Mouse (Mus musculus) embryonic facial prominence, embryonic 11.5 days (tissue): ENCODE results near the gene Myzap. TPM values are rescaled to one million over a fixed set of nuclear protein-coding genes. Genes with fewer than 3 reads are reported as not detected.
"Not testable (repeated sequence)": the region's sequence is repeated elsewhere in the genome, so short reads cannot be mapped to it uniquely, and the experiment has no call there.

Experiments used
- ATAC-seq: fragments of 200-750 bp; cut with Nextera tagmentation; replicated peaks from 2 replicates; pipeline ENCODE4 v1.8.0; 2017; ENCODE audit warnings: low read depth; ENCODE audit not compliant: insufficient number of reproducible peaks, low FRiP score, low TSS enrichment
- DNase-seq: peaks from one replicate; pipeline ENCODE4 v3.0.0-alpha.2; 2015; ENCODE audit warnings: low spot score
- H3K27ac ChIP-seq: fragments of 300-500 bp; sonication (generic); replicated peaks from 2 replicates; pipeline ENCODE4 v1.5.1; 2014; ENCODE audit warnings: mild to moderate bottlenecking, low read depth, low read length, control low read depth
- H3K27me3 ChIP-seq: fragments of 300-500 bp; sonication (generic); 2 replicates; pipeline ENCODE4 v1.6.1; 2014; ENCODE audit warnings: mild to moderate bottlenecking, low read length, moderate library complexity, mixed read lengths; ENCODE audit not compliant: control insufficient read depth, insufficient read depth
- H3K36me3 ChIP-seq: fragments of 300-500 bp; sonication (generic); replicated peaks from 2 replicates; pipeline ENCODE4 v1.6.1; 2014; ENCODE audit warnings: low read depth, mild to moderate bottlenecking, low read length, moderate library complexity, mixed read lengths; ENCODE audit not compliant: control insufficient read depth, insufficient read depth
- H3K4me1 ChIP-seq: fragments of 300-500 bp; sonication (generic); 2 replicates; pipeline ENCODE4 v1.6.1; 2014; ENCODE audit warnings: low read length, mixed read lengths; ENCODE audit not compliant: control insufficient read depth, insufficient read depth
- H3K4me2 ChIP-seq: fragments of 300-500 bp; sonication (generic); 2 replicates; pipeline ENCODE4 v1.6.1; 2014; ENCODE audit warnings: low read depth, mild to moderate bottlenecking, control low read depth, low read length, moderate library complexity
- H3K4me3 ChIP-seq: fragments of 300-500 bp; sonication (generic); 2 replicates; pipeline ENCODE4 v1.5.1; 2014; ENCODE audit warnings: low read depth, low read length, control low read depth
- H3K9ac ChIP-seq: fragments of 300-500 bp; sonication (generic); replicated peaks from 2 replicates; pipeline ENCODE4 v1.6.1; 2014; ENCODE audit warnings: mild to moderate bottlenecking, control low read depth, low read length
- H3K9me3 ChIP-seq: fragments of 300-500 bp; sonication (generic); replicated peaks from 2 replicates; pipeline ENCODE4 v1.6.1; 2016; ENCODE audit warnings: mild to moderate bottlenecking, low read length, inconsistent platforms, mixed read lengths; ENCODE audit not compliant: control insufficient read depth
- WGBS: fragments of 180-500 bp; shearing (Covaris S2); extraction: QIAGEN DNeasy Blood & Tissue Kit; methylation state at CpG from one replicate; pipeline ENCODE4 v1.1.7; 2014; 5-methylcytosine and 5-hydroxymethylcytosine counted together
- polyA plus RNA-seq: library from polyadenylated mRNA; unstranded; fragments of >200 nt; fragmentation: Nextera tagmentation; extraction: Ambion mirVana; gene quantifications from 2 replicates; pipeline ENCODE4 v1.2.1, GENCODE M21; 2014

The Myzap gene
- polyA plus RNA-seq, 1 experiment from 2014 or later = 8.5 TPM

DNA sequence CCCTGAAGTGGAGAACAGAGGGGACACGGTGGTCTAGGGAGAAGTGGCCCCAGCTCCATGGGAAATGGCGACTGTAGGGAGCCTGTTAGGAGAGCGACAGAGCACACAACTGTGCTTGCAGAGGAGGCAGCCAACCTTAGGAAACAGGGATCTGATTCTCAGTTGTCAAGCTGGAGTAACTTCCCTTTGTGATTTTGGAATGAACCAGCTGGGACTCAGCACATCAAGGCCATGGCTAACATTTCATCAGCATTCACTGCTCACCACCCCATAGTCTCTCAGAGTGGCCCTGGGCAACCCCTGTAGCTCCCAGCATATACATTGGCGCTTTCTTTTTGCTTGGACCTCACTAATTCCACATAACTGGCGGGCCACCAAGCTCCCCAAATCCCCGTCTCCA, 33.8 kb upstream of the Myzap start:
- WGBS = 85% methylated on average over 6 of the region's 6 CpGs
- no peak for DNase-seq
- no peak overlapping the region for H3K27ac ChIP-seq

DNA sequence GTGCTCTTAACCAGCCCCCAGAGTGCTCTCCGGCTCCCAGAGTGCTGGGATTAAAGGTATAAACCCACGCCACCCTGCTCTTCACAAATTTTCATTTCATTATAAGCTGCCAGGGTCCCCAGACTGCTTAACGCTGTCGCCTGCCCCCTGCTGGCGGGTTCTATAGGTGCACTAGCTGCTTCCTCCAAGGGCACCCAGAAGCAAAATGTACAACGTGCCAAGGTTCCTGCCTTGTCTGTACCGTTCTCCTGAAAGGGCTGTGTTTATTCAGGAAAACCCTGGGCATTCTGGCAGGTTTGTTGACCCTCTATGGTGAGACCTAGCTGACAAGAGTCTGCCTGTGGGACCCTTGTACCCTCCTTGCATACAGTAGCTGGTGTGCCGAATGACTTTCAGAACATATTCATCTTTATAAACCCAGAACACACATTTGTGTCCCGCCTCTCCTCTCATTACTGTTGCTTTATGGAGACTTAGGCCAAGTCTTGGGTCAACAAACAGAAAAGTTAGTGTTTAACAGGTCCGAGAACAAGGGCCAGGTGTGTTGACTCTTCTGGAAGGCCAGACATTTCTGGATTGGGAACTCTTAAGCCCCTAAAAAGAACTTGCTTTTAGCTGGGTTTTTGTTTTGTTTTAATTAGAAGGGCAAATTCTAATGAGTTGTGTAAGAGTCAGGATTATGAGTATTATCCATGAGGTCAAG, 32.8 kb upstream of the Myzap start:
- peak; percentile 69 for DNase-seq
- Histone ChIP-seq H3K9ac (no peak overlapping the region), H3K36me3 (no peaks in the 10 kb centered on the region), H3K9me3 (no peaks in the 10 kb centered on the region), H3K4me1 (no peaks in the 10 kb centered on the region), H3K4me3 (no peak overlapping the region), H3K4me2 (no peak overlapping the region), H3K27ac (no peak overlapping the region), H3K27me3 (no peaks in the 10 kb centered on the region)
- 34% methylated on average over 10 of the region's 10 CpGs for WGBS
- no peak for ATAC-seq

More for the DNA sequence above, 33.8 kb upstream of the Myzap start:
- Histone ChIP-seq H3K4me3 (no peak overlapping the region), H3K9ac (no peak overlapping the region), H3K27me3 (no peaks in the 10 kb centered on the region), H3K9me3 (no peaks in the 10 kb centered on the region), H3K36me3 (no peaks in the 10 kb centered on the region), H3K4me2 (no peak overlapping the region), H3K4me1 (no peaks in the 10 kb centered on the region)
- ATAC-seq = no peak

DNA sequence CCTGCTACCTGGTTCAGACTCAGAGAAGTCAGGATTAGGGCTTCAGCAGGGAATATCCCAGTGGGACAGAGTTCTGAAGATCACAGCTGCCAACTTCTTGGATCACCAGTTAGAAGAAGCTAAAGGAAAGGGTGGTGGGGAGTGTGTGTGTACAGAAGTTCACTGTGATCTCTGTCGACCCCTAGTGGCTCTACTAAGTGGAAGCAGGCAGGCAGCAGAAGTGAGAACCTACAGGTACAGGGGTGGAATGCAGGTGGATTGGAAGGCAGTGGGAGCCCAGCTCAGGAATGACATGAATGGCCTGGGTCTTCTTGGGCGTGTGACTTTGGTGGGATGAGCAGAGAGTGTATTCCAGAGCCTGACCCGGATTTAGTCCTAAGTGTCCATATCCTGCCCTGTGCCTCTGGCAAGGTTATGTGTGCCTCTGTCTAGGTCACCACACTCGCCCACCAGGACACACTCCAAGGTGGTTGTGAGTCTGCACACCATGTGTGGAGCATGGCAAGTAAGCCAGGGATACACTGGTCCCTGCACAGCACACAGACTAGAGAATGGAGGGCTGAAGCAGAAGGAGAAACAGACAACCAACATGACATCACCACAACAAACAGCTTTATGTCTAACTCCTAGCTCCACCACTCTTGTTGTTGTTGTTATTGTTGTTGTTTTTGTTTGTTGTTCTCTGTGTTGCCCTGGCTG, 31.9 kb upstream of the Myzap start:
- DNase-seq = peak; percentile 75
- H3K27me3 ChIP-seq = no peaks in the 10 kb centered on the region
- no peak overlapping the region for H3K27ac ChIP-seq
- no peaks in the 10 kb centered on the region for H3K9me3 ChIP-seq
- no peak overlapping the region for H3K4me2 ChIP-seq
- ATAC-seq = peak; percentile 52; the same call in 1 of the 2 replicates
- no peaks in the 10 kb centered on the region for H3K36me3 ChIP-seq
- H3K9ac ChIP-seq = no peak overlapping the region
- 30% methylated on average over 4 of the region's 4 CpGs for WGBS
- H3K4me3 ChIP-seq = no peak overlapping the region
- H3K4me1 ChIP-seq = no peaks in the 10 kb centered on the region

DNA sequence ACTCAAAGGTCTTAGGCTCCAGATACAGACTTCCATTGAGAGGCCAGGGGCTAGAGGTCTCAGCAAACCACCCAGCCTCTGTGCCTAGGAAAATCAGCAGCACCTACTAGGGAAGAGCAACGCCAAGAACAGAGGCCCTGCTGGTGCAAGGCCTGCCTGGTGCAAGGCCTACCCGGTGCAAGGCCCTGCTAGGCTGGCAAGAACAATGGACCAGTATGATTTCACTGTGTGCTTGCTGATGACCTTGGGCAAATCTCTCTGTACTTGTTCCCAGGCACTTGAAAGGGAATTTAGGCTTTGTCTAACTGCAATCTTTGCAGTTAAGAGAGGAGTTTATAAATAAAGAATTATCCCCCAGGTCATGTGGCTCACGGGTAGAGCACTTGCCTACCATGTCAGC, 30.4 kb upstream of the Myzap start:
- Histone ChIP-seq H3K4me1 (no peaks in the 10 kb centered on the region), H3K9me3 (no peaks in the 10 kb centered on the region), H3K9ac (no peak overlapping the region), H3K4me3 (no peak overlapping the region), H3K4me2 (no peak overlapping the region), H3K27ac (no peak overlapping the region), H3K36me3 (no peaks in the 10 kb centered on the region), H3K27me3 (no peaks in the 10 kb centered on the region)
- DNase-seq (no peak), ATAC-seq (no peak)
- WGBS = 77% methylated on average over 3 of the region's 3 CpGs

DNA sequence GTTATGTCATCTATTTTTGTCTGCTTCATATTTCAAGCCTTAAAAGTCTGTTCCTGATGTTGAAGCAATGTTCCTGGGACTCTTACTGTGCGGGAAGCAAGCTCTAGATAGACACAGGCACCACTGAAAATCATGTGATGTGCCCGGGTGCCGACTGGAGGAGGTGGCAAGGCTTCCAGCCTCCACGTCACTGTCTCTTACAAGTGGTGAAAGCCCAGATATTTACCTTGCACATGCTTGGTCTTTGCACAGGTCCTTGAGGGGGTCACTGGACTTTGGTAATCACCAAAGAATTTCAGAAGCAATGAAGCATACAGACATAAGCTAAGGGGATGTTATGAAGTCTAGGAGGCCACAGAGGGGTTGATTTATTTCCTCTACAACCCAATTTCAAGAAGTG, 29.8 kb upstream of the Myzap start:
- H3K9ac ChIP-seq = no peak overlapping the region
- WGBS = 88% methylated on average over 4 of the region's 4 CpGs
- no peaks in the 10 kb centered on the region for H3K4me1 ChIP-seq
- no peaks in the 10 kb centered on the region for H3K36me3 ChIP-seq
- ATAC-seq (no peak), DNase-seq (no peak)
- no peaks in the 10 kb centered on the region for H3K27me3 ChIP-seq
- H3K4me2 ChIP-seq = no peak overlapping the region
- H3K27ac ChIP-seq = no peak overlapping the region
- no peak overlapping the region for H3K4me3 ChIP-seq
- H3K9me3 ChIP-seq = no peaks in the 10 kb centered on the region

DNA sequence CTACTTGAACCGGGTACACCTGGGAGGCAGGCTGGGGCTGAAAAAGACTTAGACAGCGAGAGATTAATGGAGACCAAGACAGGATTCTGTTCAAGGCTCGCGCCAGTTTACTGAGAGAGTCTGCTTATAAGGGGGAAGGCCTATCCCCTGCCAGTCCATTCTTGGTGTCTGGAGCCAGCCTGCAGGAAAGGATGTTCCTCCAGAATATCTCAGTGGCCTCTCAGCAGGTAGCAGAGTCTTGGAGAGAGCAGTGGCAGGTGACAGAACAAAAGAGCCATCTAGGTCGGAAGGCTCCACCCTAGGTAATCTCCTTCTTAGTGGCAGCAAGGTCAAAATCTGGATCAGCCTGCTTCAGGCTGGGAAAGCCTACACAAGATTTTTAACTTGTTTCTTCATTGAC, 28.0 kb upstream of the Myzap start:
- 84% methylated on average over 5 of the region's 5 CpGs for WGBS
- not testable (repeated sequence) for H3K4me2 ChIP-seq, H3K9me3 ChIP-seq, H3K4me1 ChIP-seq, DNase-seq, H3K27ac ChIP-seq, H3K36me3 ChIP-seq, ATAC-seq, H3K9ac ChIP-seq, H3K4me3 ChIP-seq, H3K27me3 ChIP-seq

DNA sequence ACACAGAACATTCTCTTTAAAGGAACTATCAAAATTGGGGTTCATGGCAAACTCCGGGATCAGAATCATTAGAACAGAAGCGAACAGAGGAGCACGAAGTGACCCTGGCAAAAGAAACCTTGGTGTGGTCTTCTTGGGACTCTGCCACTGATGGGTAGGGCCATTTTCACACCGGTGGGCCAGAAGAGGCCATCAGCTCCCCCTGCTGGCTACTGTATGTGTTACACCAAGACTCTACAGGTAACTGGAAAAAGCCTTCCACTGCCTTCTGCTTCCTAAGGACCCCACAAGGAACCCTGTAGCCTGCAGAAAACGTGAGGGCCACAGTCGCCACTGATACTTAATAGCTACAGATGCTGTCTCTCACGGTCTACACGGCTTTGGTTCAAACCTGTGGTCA, 25.2 kb upstream of the Myzap start:
- Histone ChIP-seq H3K36me3 (no peaks in the 10 kb centered on the region), H3K9ac (no peak overlapping the region), H3K4me2 (no peak overlapping the region), H3K27me3 (no peaks in the 10 kb centered on the region), H3K9me3 (no peaks in the 10 kb centered on the region), H3K4me3 (no peak overlapping the region), H3K27ac (no peak overlapping the region), H3K4me1 (no peaks in the 10 kb centered on the region)
- DNase-seq (peak; percentile 53), ATAC-seq (no peak)
- 49% methylated on average over 8 of the region's 8 CpGs for WGBS

DNA sequence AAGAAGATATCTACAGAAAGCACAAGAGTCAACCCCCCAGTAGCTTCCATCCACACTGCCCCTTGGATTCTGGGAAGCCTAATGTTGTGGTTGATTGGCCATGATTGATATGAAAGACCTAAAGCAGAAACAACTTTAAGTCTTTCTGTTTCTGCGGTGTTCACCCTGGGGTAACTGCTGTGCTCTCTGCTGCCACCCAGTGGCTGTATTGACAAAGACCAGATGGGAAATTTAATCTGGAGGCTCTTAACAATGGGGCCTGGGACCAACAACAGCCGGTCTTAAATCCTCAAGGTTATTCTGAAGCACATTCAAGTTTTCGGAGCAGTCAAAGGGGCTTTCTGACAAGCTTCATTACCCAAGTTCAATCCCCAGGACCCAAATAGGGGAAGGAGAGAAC, 24.0 kb upstream of the Myzap start:
- Histone ChIP-seq H3K36me3 (no peaks in the 10 kb centered on the region), H3K4me1 (no peaks in the 10 kb centered on the region), H3K4me3 (no peak overlapping the region), H3K27ac (no peak overlapping the region), H3K9me3 (no peaks in the 10 kb centered on the region), H3K9ac (no peak overlapping the region), H3K27me3 (no peaks in the 10 kb centered on the region), H3K4me2 (no peak overlapping the region)
- ATAC-seq (no peak), DNase-seq (peak; percentile 86)
- WGBS = 22% methylated on average over 3 of the region's 3 CpGs
